Mouse (Mus musculus) lung, postnatal 14 days (tissue): ENCODE measurements around the gene Efemp2.
A peak's percentile ranks its signal among the peaks of the same experiment; 100 is the strongest.
"Not testable (repeated sequence)": the region's sequence is repeated elsewhere in the genome, so short reads cannot be mapped to it uniquely, and the experiment has no call there.

Experiments
- DNase-seq: peaks from one replicate; pipeline ENCODE4 v3.0.0; 2021

Efemp2 gene

GRCm38 (mm10) chr19:5480016-5480415 is 6.3 kb downstream of the Efemp2 start:
- DNase-seq = no peak

- DNase-seq = no peak
These were observed 7.6 kb downstream of the Efemp2 start for GRCm38 (mm10) chr19:5481398-5481797.

DNA sequence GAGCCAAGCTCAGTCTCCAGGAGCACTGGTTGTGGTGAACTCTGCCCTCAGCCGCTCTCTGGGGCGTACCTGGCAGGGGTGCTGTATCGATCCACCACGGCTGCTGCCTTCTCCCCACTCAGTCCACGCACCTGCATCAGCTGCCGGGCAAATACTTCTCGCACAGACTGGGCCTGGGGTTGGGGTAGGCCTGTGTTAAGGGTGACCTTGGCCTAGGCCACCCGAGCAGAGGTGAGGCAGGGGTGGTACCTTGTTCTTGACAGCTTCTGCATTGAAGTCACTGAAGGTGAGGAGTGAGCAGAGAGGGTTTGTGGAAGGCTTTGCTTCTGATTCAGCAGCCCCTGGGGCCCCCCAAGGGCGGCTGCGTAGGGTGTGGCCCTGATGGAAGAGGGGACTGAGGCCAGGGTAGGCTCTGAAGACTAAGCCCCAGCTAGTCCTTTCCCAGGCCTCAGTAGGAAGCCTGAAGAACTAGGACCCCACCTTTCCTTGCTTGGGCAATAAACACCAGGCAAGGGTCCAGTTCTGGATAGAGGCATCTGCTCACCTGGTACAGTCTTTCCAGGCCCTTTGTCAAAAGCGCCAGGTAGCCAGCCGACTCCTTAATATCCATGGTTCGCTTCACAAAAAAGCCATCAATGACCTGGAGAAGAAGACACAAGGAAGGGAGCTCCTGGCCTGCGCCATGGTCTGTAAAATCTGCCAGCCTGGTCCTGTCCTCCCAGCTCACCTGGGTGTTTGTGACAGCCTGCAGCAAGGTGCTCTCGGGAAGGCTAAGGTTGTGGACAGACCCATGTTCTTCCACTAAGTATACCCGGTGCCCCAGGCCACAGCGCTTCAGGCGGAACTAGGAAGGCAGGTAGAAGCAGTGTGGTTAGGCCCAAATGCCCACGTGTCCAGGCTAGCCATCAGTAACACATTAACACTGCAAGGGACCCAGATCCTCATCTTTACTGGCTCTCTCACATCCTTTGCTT is 9.9 kb downstream of the Efemp2 start:
- no peak for DNase-seq

DNA sequence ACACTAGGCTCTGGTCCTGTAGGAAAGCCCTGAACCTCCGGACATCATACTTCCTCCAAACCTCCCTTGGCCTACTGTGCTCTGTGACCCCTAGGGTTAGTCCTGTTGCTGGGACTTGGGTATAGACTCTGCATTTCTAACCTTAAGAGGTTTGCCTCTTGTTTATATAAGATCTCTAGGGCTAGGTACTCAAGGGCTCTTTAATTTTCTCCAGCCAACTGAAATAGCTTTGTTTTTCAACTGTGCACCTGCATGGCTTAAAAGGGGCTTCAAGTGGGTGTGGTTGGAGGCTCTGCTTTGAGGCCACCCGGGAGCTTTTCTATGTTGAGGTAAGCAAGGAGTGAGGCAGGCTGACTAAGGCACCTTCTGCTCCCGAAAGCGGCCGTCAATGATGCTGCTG is 10.7 kb downstream of the Efemp2 start:
- no peak for DNase-seq

- no peak for DNase-seq
These were observed 11.6 kb downstream of the Efemp2 start for GRCm38 (mm10) chr19:5485371-5485770.

- no peak for DNase-seq
These were observed 12.1 kb downstream of the Efemp2 start for GRCm38 (mm10) chr19:5485821-5486220.

- DNase-seq = peak; percentile 56
These were observed 12.5 kb downstream of the Efemp2 start for GRCm38 (mm10) chr19:5486286-5486685.

- no peak for DNase-seq
These were observed 13.0 kb downstream of the Efemp2 start for GRCm38 (mm10) chr19:5486771-5487170.

DNA sequence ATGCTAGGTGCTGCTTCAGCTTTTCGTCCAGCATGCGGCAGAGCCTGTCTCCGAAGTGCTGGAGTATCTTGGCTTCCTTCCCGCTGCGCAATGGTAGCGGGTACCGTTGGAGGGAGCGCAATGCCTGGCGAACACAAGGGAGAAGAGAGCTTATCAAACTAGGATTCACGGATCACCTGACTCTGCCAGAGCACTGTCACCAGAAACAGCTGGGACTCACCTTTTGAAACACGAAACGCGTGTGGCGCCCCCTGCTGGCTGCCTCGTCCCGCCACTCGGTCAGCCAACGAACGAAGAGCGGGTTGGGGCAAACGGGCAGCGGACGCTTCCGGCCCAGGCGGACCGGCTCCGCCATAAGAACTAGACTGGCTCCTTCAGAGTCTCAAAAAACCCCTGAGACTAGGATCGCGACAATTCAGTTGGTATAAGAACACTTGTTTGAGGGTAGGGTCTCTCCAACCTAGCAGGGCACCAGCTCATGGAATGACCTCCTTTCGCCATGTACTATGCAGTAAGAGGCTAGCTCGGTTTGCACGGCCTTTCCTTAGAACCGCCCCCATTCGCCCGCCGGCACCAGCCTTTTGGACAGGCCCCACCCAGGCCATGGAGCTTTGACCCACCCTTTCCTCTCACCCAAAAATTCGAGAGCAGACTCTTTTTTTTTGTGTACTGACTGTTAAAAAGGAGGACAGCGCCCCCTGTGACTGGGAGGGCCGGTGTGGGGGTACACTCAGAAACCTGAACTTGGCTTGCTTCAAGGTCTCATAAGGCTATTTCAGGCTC is 14.2 kb downstream of the Efemp2 start, which contains the start of gene Mus81:
Mus81 (minus strand) TSS at position 635 of the 783 bp plus-strand sequence.
- DNase-seq = peak; percentile 99

GRCm38 (mm10) chr19:5488878-5489571 is 15.3 kb downstream of the Efemp2 start:
- peak; percentile 98 for DNase-seq

DNA sequence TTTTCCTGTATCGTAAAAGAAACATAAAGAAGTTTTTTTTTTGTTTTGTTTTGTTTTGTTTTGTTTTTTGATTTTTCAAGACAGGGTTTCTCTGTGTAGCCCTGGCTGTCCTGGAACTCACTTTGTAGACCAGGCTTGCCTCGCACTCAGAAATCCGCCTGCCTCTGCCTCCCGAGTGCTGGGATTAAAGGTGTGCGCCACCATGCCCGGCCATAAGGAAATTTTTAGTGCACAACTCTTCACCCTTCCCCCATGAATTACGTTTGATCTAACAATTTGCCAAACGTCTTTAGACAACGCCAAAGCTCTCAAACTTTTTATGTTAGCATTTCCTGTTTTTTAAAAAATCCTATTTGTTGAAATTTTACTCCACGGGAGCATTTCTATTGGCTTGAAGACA is 16.0 kb downstream of the Efemp2 start:
- not testable (repeated sequence) for DNase-seq

DNA sequence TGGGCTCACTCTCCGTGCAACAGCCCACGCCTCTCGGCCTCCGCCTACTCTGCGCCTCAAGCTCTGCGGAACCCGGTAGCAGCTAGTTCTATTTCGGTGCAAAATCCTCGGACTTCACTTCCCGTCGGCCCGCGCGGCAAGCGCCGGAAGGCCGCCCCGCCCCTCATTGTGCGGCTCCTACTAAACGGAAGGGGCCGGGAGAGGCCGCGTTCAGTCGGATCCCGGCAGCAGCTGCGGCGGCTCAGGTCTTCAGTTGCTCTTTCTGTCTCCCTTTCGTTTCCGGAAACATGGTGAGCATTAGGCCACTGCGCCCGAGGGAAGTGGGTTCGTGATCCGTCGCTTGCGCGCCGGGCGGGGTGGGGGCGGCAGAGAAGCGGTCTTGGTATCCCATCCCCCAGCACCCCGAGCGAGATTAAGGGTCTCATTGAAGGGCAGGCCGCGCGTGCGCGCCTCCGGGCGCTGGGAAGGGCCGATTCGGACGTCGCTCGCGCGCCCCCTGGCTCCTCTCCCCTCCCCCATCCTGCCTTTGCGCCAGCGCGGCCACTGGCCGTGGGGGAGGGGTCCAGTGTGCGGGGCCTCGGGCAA is 16.7 kb downstream of the Efemp2 start, which contains the start of gene Cfl1:
Cfl1 (plus strand) TSS at position 143 of the 585 bp plus-strand sequence.
- DNase-seq = peak; percentile 94

- peak; percentile 83 for DNase-seq
These were observed 17.3 kb downstream of the Efemp2 start for GRCm38 (mm10) chr19:5490898-5491708.

GRCm38 (mm10) chr19:5492641-5493040 is 18.9 kb downstream of the Efemp2 start:
- no peak for DNase-seq

DNA sequence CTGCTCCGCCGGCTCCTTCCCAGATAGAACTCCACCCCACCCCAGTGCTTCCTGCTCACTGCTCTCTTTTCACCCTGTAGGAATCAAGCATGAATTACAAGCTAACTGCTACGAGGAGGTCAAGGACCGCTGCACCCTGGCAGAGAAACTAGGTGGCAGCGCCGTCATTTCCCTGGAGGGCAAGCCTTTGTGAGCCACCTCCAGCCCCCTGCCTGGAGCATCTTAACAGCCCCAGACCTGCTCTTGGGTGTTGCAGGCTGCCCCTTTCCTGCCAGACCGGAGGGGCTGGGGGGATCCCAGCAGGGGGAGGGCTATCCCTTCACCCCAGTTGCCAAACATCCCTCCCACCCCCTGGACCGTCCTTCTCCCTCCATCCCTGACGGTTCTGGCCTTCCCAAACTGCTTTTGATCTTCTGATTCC is 19.6 kb downstream of the Efemp2 start:
- not testable (repeated sequence) for DNase-seq

- no peak for DNase-seq
These were observed 20.6 kb downstream of the Efemp2 start for GRCm38 (mm10) chr19:5494314-5494713.

GRCm38 (mm10) chr19:5495353-5496051 is 21.7 kb downstream of the Efemp2 start:
- DNase-seq = no peak

DNA sequence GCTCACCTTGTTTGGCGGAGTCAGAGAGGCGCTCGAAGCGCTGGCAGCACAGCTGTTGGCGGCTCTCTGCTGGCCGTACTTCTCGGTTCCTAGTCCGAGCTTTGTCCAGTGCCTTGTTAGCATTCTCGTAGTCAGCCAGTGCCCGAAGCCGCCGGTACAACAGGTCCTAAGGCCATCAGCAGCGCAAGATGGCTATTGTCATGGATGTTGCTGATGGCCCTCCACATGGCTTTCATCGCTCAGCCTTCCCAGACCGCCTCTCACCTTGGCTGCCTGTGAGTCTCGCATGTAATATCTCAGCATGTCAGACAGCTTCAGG is 22.3 kb downstream of the Efemp2 start:
- DNase-seq = no peak

DNA sequence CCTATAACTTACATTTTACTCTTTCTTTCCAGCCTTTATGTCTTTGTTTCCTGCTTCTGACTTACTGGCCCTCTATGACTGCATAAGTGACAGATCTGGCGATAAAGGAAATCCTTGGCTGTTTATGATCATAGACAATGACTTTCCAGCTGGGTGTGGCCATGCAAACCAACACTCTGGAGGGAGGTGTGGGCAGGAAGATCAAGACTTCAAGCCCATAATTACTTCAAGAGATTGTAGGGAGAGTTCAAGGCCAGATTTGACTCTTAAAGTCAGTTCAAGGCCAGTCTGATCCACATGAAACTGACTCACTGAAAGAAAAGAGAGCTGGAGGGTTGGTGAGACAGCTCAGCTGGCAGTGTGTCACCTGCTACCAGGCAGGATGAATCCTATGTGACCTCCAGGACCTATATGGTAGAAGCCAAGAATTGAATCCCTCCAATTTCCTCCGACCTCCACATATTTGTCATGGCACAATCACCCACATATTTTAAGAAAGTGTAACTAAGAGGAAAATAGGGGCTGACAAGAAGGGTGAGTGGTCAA is 26.6 kb downstream of the Efemp2 start:
- no peak for DNase-seq

DNA sequence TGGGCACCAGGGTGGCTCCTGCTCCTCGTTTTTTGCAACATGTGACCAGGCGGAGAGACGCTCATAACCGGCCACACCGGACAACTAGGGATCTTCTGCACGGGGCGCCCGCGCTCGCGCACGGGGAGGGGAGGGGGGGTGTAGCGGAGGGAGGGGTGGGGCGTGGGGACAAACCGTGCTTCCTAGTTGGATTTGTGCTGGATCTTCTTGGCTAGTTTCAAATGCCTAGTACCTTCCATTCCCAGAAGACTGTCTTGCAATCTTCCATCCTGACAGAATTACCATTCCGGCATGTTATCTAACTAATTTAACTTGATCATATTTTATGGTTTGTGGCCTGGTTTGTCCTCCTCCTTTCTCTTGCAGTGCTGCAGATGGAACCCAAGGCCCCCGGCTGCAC is 29.9 kb downstream of the Efemp2 start, which contains the start of gene 1700020D05Rik:
1700020D05Rik (minus strand) TSS at position 101 of the 400 bp plus-strand sequence.
- DNase-seq = no peak
